Mouse (Mus musculus): ENCODE results near the gene Lrch1.

The Lrch1 gene

GRCm38 (mm10) chr14:74731221-74732078 is 216.2 kb downstream of the Lrch1 start:
- no peak for DNase-seq (ENCODE audit: low spot score in 2 of 2)

- DNase-seq (ENCODE audit: low spot score in 2 of 2), result no peak
These were observed 224.1 kb downstream of the Lrch1 start for GRCm38 (mm10) chr14:74723541-74723940.

DNA sequence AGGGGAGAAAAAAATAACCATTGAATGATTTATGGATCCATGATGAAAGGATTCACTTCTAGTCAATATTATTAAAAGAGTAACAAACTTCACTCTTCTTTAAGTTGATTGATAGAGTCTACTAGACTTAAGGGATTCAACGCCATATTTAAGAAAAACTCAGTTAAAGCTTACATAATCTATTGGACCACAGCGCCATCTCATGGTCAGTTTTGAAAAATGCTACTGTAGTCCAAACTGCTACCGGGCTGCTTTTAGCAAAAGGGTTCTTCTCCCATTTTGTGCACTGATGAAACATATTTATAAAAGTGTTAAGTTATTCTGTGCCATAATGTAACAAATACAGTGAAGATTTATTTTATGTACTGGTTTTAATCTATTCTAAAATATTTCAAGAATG is 238.6 kb downstream of the Lrch1 start:
- DNase-seq (ENCODE audit: low spot score in 2 of 2), result peak in 1 of 2 experiments; percentile 20
